Mouse (Mus musculus): ENCODE results near the gene Podxl2. TPM values are rescaled to one million over a fixed set of nuclear protein-coding genes. Genes with fewer than 3 reads are reported as not detected.

Gene Podxl2
- polyA plus RNA-seq, 1 experiment, result 100.0 TPM

DNA sequence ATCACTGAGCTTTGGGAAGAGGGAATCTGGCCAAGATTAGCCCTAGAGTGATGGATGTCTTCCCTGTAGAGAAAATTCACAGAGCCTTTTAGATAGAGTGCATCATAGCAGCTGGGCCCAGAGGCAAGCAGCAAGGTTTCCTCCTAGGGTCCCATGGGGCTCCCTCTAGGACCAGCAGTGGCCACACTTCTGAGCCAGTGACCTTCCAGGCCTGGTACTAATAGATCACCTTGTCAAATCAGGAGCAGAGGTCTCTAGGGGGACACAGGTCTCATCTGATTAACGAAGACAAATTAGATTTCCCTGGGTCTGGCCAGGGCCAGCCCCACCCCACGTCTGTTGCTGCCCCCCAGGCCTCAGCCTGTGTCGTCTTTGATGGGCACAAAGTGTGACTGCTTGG, 64.6 kb downstream of the Podxl2 start:
- peaks cover 31% of the 10 kb centered on the region for H3K4me1 ChIP-seq (replicated peaks; ENCODE audit: control insufficient read depth, insufficient read depth, low read length)
- DNase-seq, result no peak
- no peak overlapping the region for H3K27ac ChIP-seq (ENCODE audit: control insufficient read depth, insufficient read depth, low read length)
- TF ChIP-seq CTCF (IDR thresholded peaks at IDR 0.05; ENCODE audit: borderline replicate concordance, control insufficient read depth, extremely low read depth, insufficient read depth, low read length, poor library complexity) (no peak), POLR2A (IDR thresholded peaks at IDR 0.05; ENCODE audit: control insufficient read depth, extremely low read depth, insufficient read depth, low read length, poor library complexity) (no peak)
- 93% methylated on average over 3 of the region's 3 CpGs for WGBS
- no peak overlapping the region for H3K4me3 ChIP-seq (ENCODE audit: control insufficient read depth, insufficient read depth, low read length)
- H3K27me3 ChIP-seq (ENCODE audit: control insufficient read depth, insufficient read depth, low read length), result no peaks in the 10 kb centered on the region
- no peaks in the 10 kb centered on the region for H3K36me3 ChIP-seq (ENCODE audit: control insufficient read depth, insufficient read depth, low read length)

DNA sequence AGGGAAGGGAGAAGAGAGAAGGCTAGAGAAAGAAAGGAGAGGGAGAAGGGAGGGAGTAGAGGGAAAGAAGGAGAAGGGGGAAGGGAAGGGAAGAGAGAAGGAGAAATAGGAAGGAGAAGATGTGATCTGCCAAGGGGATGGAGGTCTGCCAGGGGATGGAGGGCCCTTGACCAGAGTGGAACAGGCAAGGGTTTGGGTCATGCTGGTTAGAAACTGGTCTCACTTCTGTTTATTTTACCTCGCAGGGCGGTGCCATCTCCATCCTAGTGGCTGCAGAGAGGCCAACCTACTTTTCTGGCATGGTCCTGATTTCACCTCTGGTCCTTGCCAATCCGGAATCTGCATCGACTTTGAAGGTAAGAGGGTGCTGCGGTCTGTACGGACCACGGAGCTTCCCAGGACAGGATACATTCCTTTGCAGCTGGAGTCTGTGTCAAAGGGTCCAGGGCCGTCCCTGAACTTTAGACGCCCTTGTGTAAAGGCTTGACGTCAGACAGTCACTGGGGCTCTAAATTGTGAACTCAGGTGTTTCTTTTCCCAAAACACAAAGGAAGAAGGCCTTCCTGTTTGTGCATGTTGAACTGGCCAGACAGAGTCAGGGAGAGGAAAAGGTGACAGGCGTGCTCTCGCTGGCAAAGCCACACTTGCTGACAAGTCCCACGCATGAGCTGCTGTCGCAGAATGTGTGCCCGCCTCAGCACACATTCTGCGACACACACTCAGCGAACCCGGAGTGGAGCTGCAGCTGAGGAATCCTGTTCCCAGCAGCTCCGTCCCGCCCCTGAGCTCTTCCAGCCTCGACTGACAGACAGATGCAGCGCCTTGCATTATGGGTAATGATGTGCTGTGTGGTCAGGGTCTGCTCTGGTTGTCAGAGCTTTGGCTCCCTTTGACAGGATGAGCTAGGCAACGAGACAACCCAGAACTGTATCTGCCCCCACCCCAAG, 65.5 kb downstream of the Podxl2 start:
- no peak for DNase-seq
- Histone ChIP-seq H3K4me3 (ENCODE audit: control insufficient read depth, insufficient read depth, low read length) (no peak overlapping the region), H3K27me3 (ENCODE audit: control insufficient read depth, insufficient read depth, low read length) (no peaks in the 10 kb centered on the region), H3K4me1 (replicated peaks; ENCODE audit: control insufficient read depth, insufficient read depth, low read length) (peaks cover 31% of the 10 kb centered on the region), H3K27ac (ENCODE audit: control insufficient read depth, insufficient read depth, low read length) (no peak overlapping the region), H3K36me3 (ENCODE audit: control insufficient read depth, insufficient read depth, low read length) (no peaks in the 10 kb centered on the region)
- WGBS, result 81% methylated on average over 23 of the region's 23 CpGs
- TF ChIP-seq POLR2A (IDR thresholded peaks at IDR 0.05; ENCODE audit: control insufficient read depth, extremely low read depth, insufficient read depth, low read length, poor library complexity), result no peak
- no peak for TF ChIP-seq CTCF (IDR thresholded peaks at IDR 0.05; ENCODE audit: borderline replicate concordance, control insufficient read depth, extremely low read depth, insufficient read depth, low read length, poor library complexity)

DNA sequence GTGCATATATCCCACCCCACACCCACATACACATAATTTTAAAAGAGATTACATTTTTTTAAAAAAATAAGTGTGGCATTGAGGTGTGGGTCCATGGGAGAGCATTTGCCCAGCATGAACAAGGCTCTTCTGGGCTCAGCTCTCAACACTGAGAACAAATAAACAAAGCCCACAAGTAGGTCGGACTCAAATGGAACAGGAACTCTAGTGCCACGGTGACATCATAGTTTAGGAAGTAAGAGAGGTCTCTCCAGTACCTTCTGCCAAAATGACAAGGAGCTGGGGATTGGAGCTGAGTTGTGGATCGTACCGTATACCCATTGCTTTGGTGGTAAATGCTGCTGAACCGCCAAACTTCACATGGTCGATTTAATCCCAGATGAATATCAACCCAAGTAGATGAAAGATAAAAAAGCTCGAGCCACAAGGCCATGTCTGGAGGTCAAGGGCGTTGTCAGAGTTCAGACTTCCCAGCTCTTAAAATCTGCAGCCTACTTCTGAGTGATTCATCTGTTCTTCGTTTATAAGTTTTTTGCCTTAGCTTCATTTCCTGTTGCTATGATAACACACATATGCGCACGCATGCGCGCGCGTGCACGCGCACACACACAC, 69.8 kb downstream of the Podxl2 start:
- Histone ChIP-seq H3K27me3 (ENCODE audit: control insufficient read depth, insufficient read depth, low read length) (no peaks in the 10 kb centered on the region), H3K36me3 (ENCODE audit: control insufficient read depth, insufficient read depth, low read length) (no peaks in the 10 kb centered on the region), H3K4me3 (ENCODE audit: control insufficient read depth, insufficient read depth, low read length) (no peak overlapping the region), H3K4me1 (replicated peaks; ENCODE audit: control insufficient read depth, insufficient read depth, low read length) (peaks cover 14% of the 10 kb centered on the region), H3K27ac (ENCODE audit: control insufficient read depth, insufficient read depth, low read length) (no peak overlapping the region)
- TF ChIP-seq POLR2A (IDR thresholded peaks at IDR 0.05; ENCODE audit: control insufficient read depth, extremely low read depth, insufficient read depth, low read length, poor library complexity) (no peak), CTCF (IDR thresholded peaks at IDR 0.05; ENCODE audit: borderline replicate concordance, control insufficient read depth, extremely low read depth, insufficient read depth, low read length, poor library complexity) (no peak)
- 91% methylated on average over 17 of the region's 17 CpGs for WGBS
- DNase-seq, result no peak

DNA sequence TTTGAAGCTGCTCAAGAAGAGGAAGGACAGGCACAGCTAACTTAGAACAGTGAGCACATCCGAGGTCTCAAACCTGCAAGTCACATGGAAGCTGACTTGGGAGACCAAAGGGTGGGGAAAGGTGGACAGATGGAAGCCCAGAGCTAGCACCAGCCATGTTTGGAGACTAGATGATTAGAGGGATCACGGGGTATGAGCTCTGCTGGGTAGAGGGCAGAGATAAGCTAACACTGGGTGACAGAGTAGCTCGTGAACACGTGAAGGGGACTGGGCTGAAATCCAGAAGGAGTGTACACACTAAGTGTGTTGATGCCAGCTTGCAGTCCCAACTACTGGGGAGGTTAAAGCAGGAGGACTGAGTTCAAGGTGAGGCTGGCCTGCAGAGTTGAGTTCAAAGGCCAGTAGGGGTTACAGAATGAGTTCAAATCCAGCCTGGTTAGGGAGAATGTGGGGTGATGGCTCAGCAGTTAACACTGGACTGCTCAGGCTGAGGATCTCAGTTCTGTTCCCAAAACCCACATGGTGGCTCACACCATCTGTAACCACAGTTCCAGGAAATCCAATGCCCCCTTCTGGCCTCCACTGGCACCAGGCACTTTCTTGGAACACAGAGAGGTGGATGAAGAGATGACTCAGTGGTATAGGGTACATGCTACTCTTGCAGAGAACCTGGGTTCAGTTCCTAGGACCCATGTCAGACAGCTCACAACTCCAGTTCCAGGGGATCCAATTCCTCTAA, 70.7 kb downstream of the Podxl2 start:
- 78% methylated on average over 4 of the region's 4 CpGs for WGBS
- H3K27ac ChIP-seq (ENCODE audit: control insufficient read depth, insufficient read depth, low read length), result no peak overlapping the region

DNA sequence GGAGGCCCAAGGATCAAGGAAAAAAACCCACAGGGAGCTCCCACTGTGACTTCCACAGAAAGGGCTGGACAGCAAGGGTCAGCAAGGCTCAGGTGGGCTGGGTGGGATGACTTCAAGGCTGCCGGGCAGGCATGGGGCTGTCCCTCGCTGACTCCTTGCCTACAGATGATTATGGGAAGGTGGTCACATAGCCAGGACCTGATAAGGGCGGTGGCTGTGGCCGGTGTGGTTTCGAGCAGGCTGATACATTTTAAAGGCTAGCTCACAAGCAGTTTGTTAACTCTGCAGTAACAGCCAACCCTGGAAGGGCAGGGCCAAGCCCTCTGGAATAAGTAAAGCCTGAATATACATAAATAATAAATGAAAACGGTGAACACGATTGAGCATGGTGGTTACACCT, 71.8 kb downstream of the Podxl2 start:
- no peak overlapping the region for H3K27ac ChIP-seq (ENCODE audit: control insufficient read depth, insufficient read depth, low read length)
- H3K36me3 ChIP-seq (ENCODE audit: control insufficient read depth, insufficient read depth, low read length), result no peaks in the 10 kb centered on the region
- WGBS, result 73% methylated on average over 7 of the region's 7 CpGs
- DNase-seq, result no peak
- H3K27me3 ChIP-seq (ENCODE audit: control insufficient read depth, insufficient read depth, low read length), result no peaks in the 10 kb centered on the region
- TF ChIP-seq CTCF (IDR thresholded peaks at IDR 0.05; ENCODE audit: borderline replicate concordance, control insufficient read depth, extremely low read depth, insufficient read depth, low read length, poor library complexity) (no peak), POLR2A (IDR thresholded peaks at IDR 0.05; ENCODE audit: control insufficient read depth, extremely low read depth, insufficient read depth, low read length, poor library complexity) (no peak)
- no peak overlapping the region for H3K4me3 ChIP-seq (ENCODE audit: control insufficient read depth, insufficient read depth, low read length)
- peaks cover 4% of the 10 kb centered on the region for H3K4me1 ChIP-seq (replicated peaks; ENCODE audit: control insufficient read depth, insufficient read depth, low read length)

More for the DNA sequence above, 70.7 kb downstream of the Podxl2 start:
- H3K27me3 ChIP-seq (ENCODE audit: control insufficient read depth, insufficient read depth, low read length), result no peaks in the 10 kb centered on the region
- no peak for DNase-seq
- H3K4me1 ChIP-seq (replicated peaks; ENCODE audit: control insufficient read depth, insufficient read depth, low read length), result peaks cover 9% of the 10 kb centered on the region
- H3K36me3 ChIP-seq (ENCODE audit: control insufficient read depth, insufficient read depth, low read length), result no peaks in the 10 kb centered on the region
- H3K4me3 ChIP-seq (ENCODE audit: control insufficient read depth, insufficient read depth, low read length), result no peak overlapping the region
- TF ChIP-seq POLR2A (IDR thresholded peaks at IDR 0.05; ENCODE audit: control insufficient read depth, extremely low read depth, insufficient read depth, low read length, poor library complexity), result no peak
- no peak for TF ChIP-seq CTCF (IDR thresholded peaks at IDR 0.05; ENCODE audit: borderline replicate concordance, control insufficient read depth, extremely low read depth, insufficient read depth, low read length, poor library complexity)

DNA sequence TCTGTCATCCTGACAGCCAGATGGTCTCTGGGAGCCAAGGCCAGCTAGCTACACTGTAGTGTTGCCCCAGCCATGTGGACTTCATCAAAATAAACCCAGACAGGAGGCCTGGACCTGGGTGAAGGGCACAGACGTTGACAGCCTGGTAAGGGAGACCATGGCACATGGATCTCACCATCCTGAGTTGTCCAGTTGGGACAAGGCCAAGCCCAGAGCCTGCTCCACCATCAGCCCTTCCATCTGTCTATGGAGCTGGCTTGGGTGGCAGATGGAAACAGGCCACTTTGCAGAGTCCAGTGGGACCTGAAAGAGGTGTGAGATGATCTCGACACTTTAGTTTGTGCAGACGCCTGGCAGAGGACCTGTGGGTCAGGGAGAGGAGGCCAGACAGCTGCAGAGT, 74.1 kb downstream of the Podxl2 start:
- no peak overlapping the region for H3K27ac ChIP-seq (ENCODE audit: control insufficient read depth, insufficient read depth, low read length)
- no peak overlapping the region for H3K4me3 ChIP-seq (ENCODE audit: control insufficient read depth, insufficient read depth, low read length)
- H3K36me3 ChIP-seq (ENCODE audit: control insufficient read depth, insufficient read depth, low read length), result no peaks in the 10 kb centered on the region
- no peak for DNase-seq
- 58% methylated on average over 3 of the region's 3 CpGs for WGBS
- TF ChIP-seq POLR2A (IDR thresholded peaks at IDR 0.05; ENCODE audit: control insufficient read depth, extremely low read depth, insufficient read depth, low read length, poor library complexity), result no peak
- TF ChIP-seq CTCF (IDR thresholded peaks at IDR 0.05; ENCODE audit: borderline replicate concordance, control insufficient read depth, extremely low read depth, insufficient read depth, low read length, poor library complexity), result no peak
- H3K27me3 ChIP-seq (ENCODE audit: control insufficient read depth, insufficient read depth, low read length), result no peaks in the 10 kb centered on the region
- no peaks in the 10 kb centered on the region for H3K4me1 ChIP-seq (replicated peaks; ENCODE audit: control insufficient read depth, insufficient read depth, low read length)

Measured in thymus, adult 2 months (tissue).